ENCODE assay signal across 23 mouse cellular contexts in genomic region chr11:71610782-71611181, GRCm38 (mm10).
DNase-seq lines count a peak whose midpoint lies in the region; ATAC-seq lines count a peak whose summit lies in the region.
"Had no signal": no experiment of that assay in that cellular context is flagged by ENCODE, and none has a peak within 500 bp of the region (broad histone marks: within the 10 kb centered on the region; RNA-seq: fewer than 3 reads in every experiment).

No protein-coding gene starts in this region.

- H3K27me3 ChIP-seq in forebrain, embryonic 11.5 days (ENCODE audit: control insufficient read depth, insufficient read depth, low read length): no peaks in the 10 kb centered on the region
- H3K27me3 ChIP-seq in forebrain, embryonic 12.5 days: no peaks in the 10 kb centered on the region
- H3K27me3 ChIP-seq: embryonic facial prominence, embryonic 13.5 days; limb, embryonic 13.5 days; liver, embryonic 12.5 days; midbrain, embryonic 12.5 days had no signal

- H3K36me3 ChIP-seq in forebrain, embryonic 11.5 days (ENCODE audit: control insufficient read depth, insufficient read depth, low read length): no peaks in the 10 kb centered on the region
- H3K36me3 ChIP-seq in forebrain, embryonic 12.5 days (replicated peaks): no peaks in the 10 kb centered on the region
- H3K36me3 ChIP-seq: embryonic facial prominence, embryonic 13.5 days; limb, embryonic 13.5 days; liver, embryonic 12.5 days; midbrain, embryonic 12.5 days had no signal

- no peaks in the 10 kb centered on the region for H3K9me3 ChIP-seq in forebrain, embryonic 11.5 days (ENCODE audit: control insufficient read depth, low read length)
- no peaks in the 10 kb centered on the region for H3K9me3 ChIP-seq in forebrain, embryonic 12.5 days
- H3K9me3 ChIP-seq: embryonic facial prominence, embryonic 13.5 days; limb, embryonic 13.5 days; liver, embryonic 12.5 days; midbrain, embryonic 12.5 days had no signal

- H3K9ac ChIP-seq in forebrain, embryonic 11.5 days (ENCODE audit: low read length): no peak overlapping the region
- no peak overlapping the region for H3K9ac ChIP-seq in forebrain, embryonic 12.5 days
- H3K9ac ChIP-seq: embryonic facial prominence, embryonic 13.5 days; limb, embryonic 13.5 days; liver, embryonic 12.5 days; midbrain, embryonic 12.5 days had no signal

- H3K4me3 ChIP-seq in forebrain, embryonic 11.5 days (ENCODE audit: low read depth, low read length): no peak overlapping the region
- H3K4me3 ChIP-seq in forebrain, embryonic 12.5 days (replicated peaks): no peak overlapping the region
- H3K4me3 ChIP-seq: embryonic facial prominence, embryonic 13.5 days; erythroblast, embryonic 14.5 days; limb, embryonic 13.5 days; liver, embryonic 12.5 days; midbrain, embryonic 12.5 days had no signal

- DNase-seq in forebrain, embryonic 11.5 days (ENCODE audit: low spot score): peak; percentile 56
- DNase-seq in left cerebral cortex, postnatal 4 days: peak; percentile 11
- DNase-seq in left cerebral cortex, adult 11 months (ENCODE audit: low spot score): no peak
- DNase-seq in brain, adult 2 months (ENCODE audit: low read depth, low spot score): peak; percentile 44
- DNase-seq in retina, adult 2 months (ENCODE audit: low read depth, low spot score): peak; percentile 6
- DNase-seq in heart, postnatal 4 days: no peak
- DNase-seq: adrenal gland, postnatal 25 days; cerebellum, adult 11 months; gastrocnemius, postnatal 10 days; kidney, adult 8-10 months; kidney, postnatal 36 days; layer of hippocampus, postnatal 36 days; lung, adult 18-20 months; lung, postnatal 10 days; thymus, postnatal 14 days had no signal

- intact Hi-C loops in left cerebral cortex, postnatal 4 days (cut with DNase I): no loop called here

- H3K27ac ChIP-seq in forebrain, embryonic 11.5 days (ENCODE audit: low read depth, low read length): no peak overlapping the region
- no peak overlapping the region for H3K27ac ChIP-seq in forebrain, embryonic 12.5 days
- H3K27ac ChIP-seq: embryonic facial prominence, embryonic 13.5 days; limb, embryonic 13.5 days; liver, embryonic 12.5 days; midbrain, embryonic 12.5 days had no signal

- WGBS in forebrain, embryonic 11.5 days: 61% methylated on average over 9 of the region's 9 CpGs
- 54% methylated on average over 9 of the region's 9 CpGs for WGBS in forebrain, embryonic 12.5 days

- H3K4me2 ChIP-seq in forebrain, embryonic 11.5 days (ENCODE audit: low read depth, low read length, severe bottlenecking): no peak overlapping the region
- no peak overlapping the region for H3K4me2 ChIP-seq in forebrain, embryonic 12.5 days
- H3K4me2 ChIP-seq: embryonic facial prominence, embryonic 13.5 days; limb, embryonic 13.5 days; liver, embryonic 12.5 days; midbrain, embryonic 12.5 days had no signal

- ATAC-seq in forebrain, embryonic 11.5 days (replicated peaks; ENCODE audit: low FRiP score): no peak
- ATAC-seq in forebrain, embryonic 12.5 days (ENCODE audit: low FRiP score): no peak
- ATAC-seq: CD4-positive, CD25-positive, alpha-beta regulatory T cell, adult 4 months; forebrain, embryonic 16.5 days; liver, embryonic 12.5 days had no signal

- H3K4me1 ChIP-seq in forebrain, embryonic 11.5 days (replicated peaks; ENCODE audit: control insufficient read depth, insufficient read depth, low read length): no peaks in the 10 kb centered on the region
- no peaks in the 10 kb centered on the region; the same call in 1 of the 2 replicates for H3K4me1 ChIP-seq in forebrain, embryonic 12.5 days
- H3K4me1 ChIP-seq: embryonic facial prominence, embryonic 13.5 days; limb, embryonic 13.5 days; liver, embryonic 12.5 days; midbrain, embryonic 12.5 days had no signal

Comparison
In these comparisons a context has a peak if more than half of its experiments do, and no peak if none do; other contexts are left out.
1. DNase-seq: peak in forebrain, embryonic 11.5 days (single experiment), left cerebral cortex, postnatal 4 days (single experiment), brain, adult 2 months (single experiment) and retina, adult 2 months (single experiment); none in left cerebral cortex, adult 11 months (single experiment) and heart, postnatal 4 days (single experiment).